8 mouse cellular contexts compared by ENCODE assay signal in the genomic region with DNA sequence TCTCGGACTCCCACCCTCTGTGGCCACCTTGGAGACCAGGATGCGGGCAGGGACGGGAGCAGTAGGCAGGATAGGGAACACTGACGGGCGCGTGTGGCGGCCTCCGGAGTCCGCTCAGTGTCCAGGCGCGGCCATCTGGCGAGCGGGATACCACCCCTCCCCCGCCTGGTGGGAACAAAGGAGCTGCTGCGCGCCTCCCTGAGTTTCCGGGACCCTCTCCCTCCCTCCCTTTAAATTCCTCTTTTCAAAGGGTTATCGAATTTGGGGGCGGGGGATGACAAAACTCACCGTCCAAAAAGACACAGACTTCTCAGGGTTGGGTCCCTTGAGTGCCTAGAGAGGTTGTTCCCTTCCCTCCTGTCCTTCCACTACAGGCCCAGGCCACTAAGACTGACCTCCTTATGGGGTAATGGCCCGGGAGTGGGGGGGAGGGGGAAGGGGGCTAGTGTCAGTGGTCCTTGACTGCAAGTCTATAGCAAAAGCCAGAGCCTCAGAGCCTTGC. TPM values are rescaled to one million over a fixed set of nuclear protein-coding genes. Genes with fewer than 3 reads are reported as not detected.
DNase-seq lines count a peak whose midpoint lies in the region; ATAC-seq and TF ChIP-seq lines count a peak whose summit lies in the region.

No protein-coding gene starts in this region.

- peaks cover 53% of the 10 kb centered on the region for H3K4me1 ChIP-seq in erythroblast, embryonic 14.5 days (ENCODE audit: control insufficient read depth)
- H3K4me1 ChIP-seq in thymus, adult 2 months (replicated peaks; ENCODE audit: control insufficient read depth, insufficient read depth, low read length), result peaks cover 30% of the 10 kb centered on the region
- H3K4me1 ChIP-seq in limb, embryonic 15.5 days, result peaks cover 40% of the 10 kb centered on the region
- peaks cover 9% of the 10 kb centered on the region for H3K4me1 ChIP-seq in stomach, postnatal 0 days (replicated peaks; ENCODE audit: control insufficient read depth, insufficient read depth)

- peak overlapping the region; percentile 77 for H3K4me2 ChIP-seq in limb, embryonic 15.5 days
- peak overlapping the region; percentile 93 for H3K4me2 ChIP-seq in stomach, postnatal 0 days (replicated peaks; ENCODE audit: low read depth)

- ATAC-seq in erythroblast, adult 5-6 weeks (replicated peaks; ENCODE audit: low FRiP score, poor library complexity, severe bottlenecking), result no peak
- no peak for ATAC-seq in limb, embryonic 15.5 days (ENCODE audit: insufficient number of reproducible peaks, low FRiP score, low TSS enrichment, low read depth)
- no peak for ATAC-seq in stomach, postnatal 0 days (ENCODE audit: low FRiP score, low TSS enrichment)

- H3K27ac ChIP-seq in thymus, adult 2 months (ENCODE audit: control insufficient read depth, insufficient read depth, low read length), result peak overlapping the region; percentile 38
- H3K27ac ChIP-seq in limb, embryonic 15.5 days, result peak overlapping the region; percentile 98
- peak overlapping the region; percentile 91 for H3K27ac ChIP-seq in stomach, postnatal 0 days (replicated peaks)

- no peaks in the 10 kb centered on the region for H3K9me3 ChIP-seq in erythroblast, embryonic 14.5 days (ENCODE audit: control insufficient read depth, low read length)
- H3K9me3 ChIP-seq in limb, embryonic 15.5 days, result no peaks in the 10 kb centered on the region
- H3K9me3 ChIP-seq in stomach, postnatal 0 days (ENCODE audit: control insufficient read depth, low read length), result no peaks in the 10 kb centered on the region

- H3K9ac ChIP-seq in limb, embryonic 15.5 days, result peak overlapping the region; percentile 49
- H3K9ac ChIP-seq in stomach, postnatal 0 days (ENCODE audit: low read length), result peak overlapping the region; percentile 86

- H3K27me3 ChIP-seq in erythroblast, embryonic 14.5 days (ENCODE audit: control insufficient read depth), result no peaks in the 10 kb centered on the region
- H3K27me3 ChIP-seq in thymus, adult 2 months (ENCODE audit: control insufficient read depth, insufficient read depth, low read length), result no peaks in the 10 kb centered on the region
- H3K27me3 ChIP-seq in limb, embryonic 15.5 days, result no peaks in the 10 kb centered on the region
- no peaks in the 10 kb centered on the region for H3K27me3 ChIP-seq in stomach, postnatal 0 days (ENCODE audit: control insufficient read depth, insufficient read depth, low read length)

- DNase-seq in thymus, adult 2 months, result no peak
- DNase-seq in thymus, postnatal 14 days, result no peak
- no peak for DNase-seq in stomach, postnatal 0 days (ENCODE audit: low spot score)
- DNase-seq in layer of hippocampus, adult 8-10 months (ENCODE audit: low spot score in 2 of 2), result no peak
- no peak for DNase-seq in testis, postnatal 14 days (ENCODE audit: low spot score)

- TF ChIP-seq POLR2A in thymus, adult 2 months (IDR thresholded peaks at IDR 0.05; ENCODE audit: control insufficient read depth, extremely low read depth, insufficient read depth, low read length, poor library complexity), result no peak

- H3K4me3 ChIP-seq in erythroblast, embryonic 14.5 days (replicated peaks), result peak overlapping the region; percentile 82
- peak overlapping the region; percentile 78 for H3K4me3 ChIP-seq in thymus, adult 2 months (ENCODE audit: control insufficient read depth, insufficient read depth, low read length)
- peak overlapping the region; percentile 89 for H3K4me3 ChIP-seq in limb, embryonic 15.5 days
- peak overlapping the region; percentile 86 for H3K4me3 ChIP-seq in stomach, postnatal 0 days (ENCODE audit: low read depth, low read length)

- H3K36me3 ChIP-seq in erythroblast, embryonic 14.5 days (ENCODE audit: control insufficient read depth), result peaks cover 29% of the 10 kb centered on the region
- H3K36me3 ChIP-seq in thymus, adult 2 months (ENCODE audit: control insufficient read depth, insufficient read depth, low read length), result peaks cover 6% of the 10 kb centered on the region; the same call in 1 of the 2 replicates
- peaks cover 27% of the 10 kb centered on the region for H3K36me3 ChIP-seq in limb, embryonic 15.5 days
- H3K36me3 ChIP-seq in stomach, postnatal 0 days (ENCODE audit: control insufficient read depth, insufficient read depth, low read length), result peaks cover 14% of the 10 kb centered on the region

- TF ChIP-seq EP300 in stomach, postnatal 0 days (optimal IDR thresholded peaks at IDR 0.05), result no peak

- 0% methylated on average over 21 of the region's 21 CpGs for WGBS in thymus, adult 2 months
- 0% methylated on average over 21 of the region's 21 CpGs for WGBS in limb, embryonic 15.5 days
- WGBS in stomach, postnatal 0 days, result 2% methylated on average over 20 of the region's 21 CpGs

- TF ChIP-seq CTCF in thymus, adult 2 months (IDR thresholded peaks at IDR 0.05; ENCODE audit: borderline replicate concordance, control insufficient read depth, extremely low read depth, insufficient read depth, low read length, poor library complexity), result no peak
- no peak for TF ChIP-seq CTCF in stomach, postnatal 0 days (IDR thresholded peaks at IDR 0.05; ENCODE audit: low read depth)

RNA-seq across cellular contexts. Expression of a gene that starts 0.5 kb away (rescaled TPM):
- 4.6 and 5.0 TPM in 2 replicates for polyA plus RNA-seq in erythroblast, embryonic 14.5 days (2012)
- total RNA-seq in erythroblast, adult 5-6 weeks (2015; ENCODE audit: low replicate concordance), result 6.5 and 7.9 TPM in 2 replicates
- 2.6 TPM in 2 replicates for total RNA-seq in erythroblast, adult 5-6 weeks (2017; ENCODE audit: low replicate concordance)
- polyA plus RNA-seq in thymus, adult 2 months (2012; rRNA removed), result 973 and 1,776 TPM in 2 replicates
- 41.8 and 45.5 TPM in 2 replicates for polyA plus RNA-seq in limb, embryonic 15.5 days (2015; fragmentation: Nextera tagmentation; extraction: Ambion mirVana)
- polyA plus RNA-seq in stomach, postnatal 0 days (2015; fragmentation: Nextera tagmentation; extraction: Ambion mirVana), result 16.0 and 19.7 TPM in 2 replicates
- total RNA-seq in layer of hippocampus, adult 8-10 months (2022), result 100 to 1,000 TPM; 187 to 227 (median 208) TPM

RNA-seq across cellular contexts. Expression of a gene that starts 28.6 kb away (rescaled TPM):
- polyA plus RNA-seq in erythroblast, embryonic 14.5 days (2012), result 14.2 and 21.1 TPM in 2 replicates
- 10.0 and 12.5 TPM in 2 replicates for total RNA-seq in erythroblast, adult 5-6 weeks (2015; ENCODE audit: low replicate concordance)
- 6.4 and 8.5 TPM in 2 replicates for total RNA-seq in erythroblast, adult 5-6 weeks (2017; ENCODE audit: low replicate concordance)
- polyA plus RNA-seq in thymus, adult 2 months (2012; rRNA removed), result 65.8 and 70.3 TPM in 2 replicates
- 59.0 and 61.9 TPM in 2 replicates for polyA plus RNA-seq in limb, embryonic 15.5 days (2015; fragmentation: Nextera tagmentation; extraction: Ambion mirVana)
- polyA plus RNA-seq in stomach, postnatal 0 days (2015; fragmentation: Nextera tagmentation; extraction: Ambion mirVana), result 39.8 and 42.4 TPM in 2 replicates
- 10 to 100 TPM; 48.3 to 53.3 (median 49.9) TPM for total RNA-seq in layer of hippocampus, adult 8-10 months (2022)

RNA-seq across cellular contexts. Expression of a gene that starts 40.8 kb away (rescaled TPM):
- 2.4 and 3.1 TPM in 2 replicates for polyA plus RNA-seq in erythroblast, embryonic 14.5 days (2012)
- total RNA-seq in erythroblast, adult 5-6 weeks (2015; ENCODE audit: low replicate concordance), result 22.8 and 28.4 TPM in 2 replicates
- total RNA-seq in erythroblast, adult 5-6 weeks (2017; ENCODE audit: low replicate concordance), result 16.2 and 18.1 TPM in 2 replicates
- 171 and 193 TPM in 2 replicates for polyA plus RNA-seq in thymus, adult 2 months (2012; rRNA removed)
- 205 and 207 TPM in 2 replicates for polyA plus RNA-seq in limb, embryonic 15.5 days (2015; fragmentation: Nextera tagmentation; extraction: Ambion mirVana)
- polyA plus RNA-seq in stomach, postnatal 0 days (2015; fragmentation: Nextera tagmentation; extraction: Ambion mirVana), result 94.5 and 98.6 TPM in 2 replicates
- total RNA-seq in layer of hippocampus, adult 8-10 months (2022), result 100 to 1,000 TPM; 141 to 151 (median 144) TPM

RNA-seq across cellular contexts. Expression of a gene that starts 40.8 kb away (rescaled TPM):
- 3.1 and 4.6 TPM in 2 replicates for polyA plus RNA-seq in erythroblast, embryonic 14.5 days (2012)
- 0.58 and 5.0 TPM in 2 replicates for total RNA-seq in erythroblast, adult 5-6 weeks (2015; ENCODE audit: low replicate concordance)
- 0.60 and 1.3 TPM in 2 replicates for total RNA-seq in erythroblast, adult 5-6 weeks (2017; ENCODE audit: low replicate concordance)
- 87.4 and 102 TPM in 2 replicates for polyA plus RNA-seq in thymus, adult 2 months (2012; rRNA removed)
- 50.7 TPM in 2 replicates for polyA plus RNA-seq in limb, embryonic 15.5 days (2015; fragmentation: Nextera tagmentation; extraction: Ambion mirVana)
- polyA plus RNA-seq in stomach, postnatal 0 days (2015; fragmentation: Nextera tagmentation; extraction: Ambion mirVana), result 18.1 and 23.2 TPM in 2 replicates
- total RNA-seq in layer of hippocampus, adult 8-10 months (2022), result 10 to 100 TPM; 55.7 to 63.5 (median 61.8) TPM

Comparison
In these comparisons a context has a peak if more than half of its experiments do, and no peak if none do; other contexts are left out.
1. H3K27ac ChIP-seq: peak in every context shown above with its lines; median percentile 98 in limb, embryonic 15.5 days; 91 in stomach, postnatal 0 days; 38 in thymus, adult 2 months.
2. RNA of a gene that starts 0.5 kb away (polyA plus RNA-seq): 973 to 1,776 TPM in thymus, adult 2 months; 41.8 to 45.5 TPM in limb, embryonic 15.5 days, 16.0 to 19.7 TPM in stomach, postnatal 0 days and 4.6 to 5.0 TPM in erythroblast, embryonic 14.5 days; every median in the first group is over 10 times any median in the second.
3. RNA of a gene that starts 40.8 kb away (polyA plus RNA-seq): 205 to 207 TPM in limb, embryonic 15.5 days, 171 to 193 TPM in thymus, adult 2 months and 94.5 to 98.6 TPM in stomach, postnatal 0 days; 2.4 to 3.1 TPM in erythroblast, embryonic 14.5 days; every median in the first group is over 10 times any median in the second.
4. Peak in every context shown above with its lines, with median percentiles within 50 percentile points of each other: H3K4me3 ChIP-seq.